Mouse (Mus musculus) liver, adult (tissue): ENCODE data around the gene Adprhl2.

Experiments used
- GATA4 ChIP-seq: IDR thresholded peaks from 2 replicates; pipeline ENCODE4 v1.6.1; 2014; ENCODE audit warnings: mild to moderate bottlenecking, low read length; ENCODE audit not compliant: insufficient replicate concordance

Adprhl2 gene

DNA sequence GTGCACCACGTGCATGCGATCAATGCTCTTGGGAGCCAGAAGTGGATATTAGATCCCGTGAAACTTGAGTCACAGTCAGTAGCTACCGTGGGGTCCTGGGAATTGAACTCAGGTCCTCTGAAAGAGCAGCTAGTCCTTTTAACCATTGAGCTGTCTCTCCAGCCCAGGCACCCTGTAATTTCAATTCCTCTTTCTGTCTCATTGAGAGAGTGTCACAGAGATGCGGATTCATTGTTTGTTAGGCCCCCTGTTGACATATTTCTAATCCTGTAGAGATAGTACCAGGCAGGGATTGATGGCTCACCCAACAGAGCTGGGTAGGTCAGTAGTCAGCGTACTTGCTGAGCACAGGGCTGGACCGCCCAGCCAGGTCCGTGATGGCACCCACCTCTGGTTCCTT lies 31.2 kb downstream of the Adprhl2 start:
- no peak for TF ChIP-seq GATA4

DNA sequence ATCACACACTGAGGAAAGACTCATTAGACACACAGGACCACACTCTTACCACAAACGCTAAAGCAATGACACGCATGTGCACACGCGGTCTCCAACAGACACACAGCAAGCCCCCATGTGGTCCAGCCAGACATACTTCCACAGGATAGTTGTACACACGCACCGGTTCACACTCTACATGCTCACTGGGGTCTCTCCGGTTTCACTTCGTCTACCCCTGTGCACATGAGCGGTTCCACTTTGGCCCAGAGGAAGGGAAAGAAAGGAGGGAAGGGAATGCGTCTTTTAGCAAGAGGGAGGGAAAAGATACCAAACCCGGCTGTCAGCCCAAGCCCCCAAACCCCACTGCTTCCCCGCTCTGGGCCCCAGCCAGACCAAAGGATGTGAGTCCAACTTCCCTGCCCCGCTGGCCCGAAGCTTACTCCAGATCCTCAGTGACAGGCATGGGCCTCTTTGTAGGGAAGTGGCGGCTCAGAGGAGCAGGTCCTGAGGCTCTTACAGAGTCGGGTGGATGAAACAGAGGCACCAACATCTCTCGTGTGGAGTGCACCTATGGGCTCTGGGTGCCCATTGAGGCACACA lies 33.3 kb downstream of the Adprhl2 start:
- TF ChIP-seq GATA4 = no peak

- no peak for TF ChIP-seq GATA4
Observed at GRCm38 (mm10) chr4:126287302-126287995, 34.1 kb downstream of the Adprhl2 start.

DNA sequence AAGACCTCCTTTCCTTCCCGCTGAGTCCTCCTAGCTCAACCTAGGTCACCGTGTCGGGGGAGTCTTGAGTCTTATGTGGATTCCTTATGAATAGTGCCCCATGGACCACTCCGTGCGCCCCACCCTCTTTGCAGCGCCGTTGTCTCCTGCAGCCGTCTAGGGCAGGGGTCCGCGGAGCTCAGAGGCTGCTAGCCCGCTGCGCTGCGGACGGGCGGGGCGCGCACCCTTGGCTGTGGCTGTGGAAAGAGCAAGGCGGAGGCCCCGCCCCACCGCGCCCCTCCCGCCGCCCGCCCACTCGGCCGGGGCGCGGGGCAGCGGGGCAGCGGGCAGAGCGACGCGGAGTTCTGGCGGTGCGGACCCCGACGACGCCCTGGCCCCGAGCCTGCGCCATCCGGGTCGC lies 35.0 kb downstream of the Adprhl2 start, which contains the start of gene Col8a2:
Gene Col8a2 (plus strand): TSS at position 302 of the 400 bp plus-strand sequence.
- TF ChIP-seq GATA4 = no peak

- no peak for TF ChIP-seq GATA4
Observed at GRCm38 (mm10) chr4:126283582-126283981, 37.9 kb downstream of the Adprhl2 start.

GRCm38 (mm10) chr4:126281706-126282105 lies 39.8 kb downstream of the Adprhl2 start:
- TF ChIP-seq GATA4 = no peak

DNA sequence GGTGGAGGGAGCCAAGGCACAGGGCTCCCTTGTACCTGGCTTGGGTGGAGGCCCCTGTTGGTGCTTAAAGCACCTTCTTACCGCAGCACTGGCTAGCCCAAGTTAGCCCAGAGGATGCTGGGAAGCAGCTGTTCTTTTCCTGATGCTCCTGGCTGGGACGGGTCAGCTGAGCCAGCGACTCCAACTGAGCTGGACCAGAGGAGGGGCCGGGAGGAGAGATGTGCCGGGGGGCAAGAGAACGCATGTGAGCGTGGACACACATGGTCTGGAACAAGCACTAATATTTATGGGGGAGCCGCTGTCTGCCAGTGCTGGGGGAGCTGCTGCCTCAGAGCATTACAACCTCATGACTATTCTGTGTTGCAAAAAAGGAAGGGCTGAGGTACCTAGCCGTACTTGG lies 42.5 kb downstream of the Adprhl2 start:
- TF ChIP-seq GATA4 = no peak

GRCm38 (mm10) chr4:126278565-126278915 lies 43.0 kb downstream of the Adprhl2 start:
- no peak for TF ChIP-seq GATA4

DNA sequence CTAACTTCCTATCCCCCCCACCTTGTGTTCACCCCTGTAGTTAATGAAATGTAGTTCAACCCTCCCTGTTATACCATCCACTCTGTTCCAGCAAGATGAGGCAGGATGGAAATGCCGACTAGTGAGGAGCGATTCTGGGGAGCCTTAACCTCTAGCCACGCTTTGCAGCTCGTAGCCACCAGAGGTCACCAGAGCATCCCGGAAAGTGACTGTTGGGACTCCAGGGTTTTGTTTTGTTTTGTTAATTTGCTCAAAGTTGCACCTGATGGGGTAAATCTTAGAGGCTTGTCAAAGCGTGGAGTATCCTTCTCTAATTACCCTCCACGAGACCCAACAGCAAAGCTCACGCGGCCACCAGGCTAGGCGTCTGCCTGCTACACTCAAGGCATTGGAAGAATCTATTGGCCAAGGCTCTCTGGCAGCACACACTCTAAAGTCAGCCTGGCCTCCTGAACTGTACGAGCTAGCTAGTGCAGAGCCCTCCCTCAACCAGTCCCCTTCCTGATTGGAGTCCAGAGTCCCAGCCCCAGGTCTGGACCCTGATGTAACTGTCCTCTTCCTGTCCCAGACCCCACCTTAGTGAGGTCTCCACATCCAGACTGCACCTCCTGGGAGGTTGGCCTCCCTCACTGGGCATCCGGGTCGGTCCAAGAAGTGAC lies 43.5 kb downstream of the Adprhl2 start:
- no peak for TF ChIP-seq GATA4

DNA sequence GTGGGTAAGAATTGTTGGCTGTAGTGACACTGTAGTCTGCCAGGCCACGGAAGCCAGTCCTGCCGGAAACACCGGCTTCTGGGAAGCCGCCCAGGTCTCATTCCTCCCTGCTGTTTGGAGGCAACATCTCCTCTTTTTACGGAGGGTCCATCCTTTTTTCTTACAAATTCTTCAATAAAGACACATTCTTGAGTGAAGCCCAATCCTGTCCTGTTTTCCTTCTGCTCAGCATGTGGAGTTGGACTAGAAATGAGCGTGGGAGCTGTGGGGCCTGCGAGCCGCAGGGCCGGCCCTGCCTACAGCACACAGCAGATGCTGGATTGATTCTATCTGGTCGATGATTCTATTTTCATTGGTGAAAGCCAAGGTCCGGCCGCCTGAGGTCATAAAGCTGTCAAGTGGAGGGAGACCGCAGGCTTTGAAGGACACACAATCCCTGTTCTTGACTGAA lies 45.8 kb downstream of the Adprhl2 start:
- TF ChIP-seq GATA4 = no peak

DNA sequence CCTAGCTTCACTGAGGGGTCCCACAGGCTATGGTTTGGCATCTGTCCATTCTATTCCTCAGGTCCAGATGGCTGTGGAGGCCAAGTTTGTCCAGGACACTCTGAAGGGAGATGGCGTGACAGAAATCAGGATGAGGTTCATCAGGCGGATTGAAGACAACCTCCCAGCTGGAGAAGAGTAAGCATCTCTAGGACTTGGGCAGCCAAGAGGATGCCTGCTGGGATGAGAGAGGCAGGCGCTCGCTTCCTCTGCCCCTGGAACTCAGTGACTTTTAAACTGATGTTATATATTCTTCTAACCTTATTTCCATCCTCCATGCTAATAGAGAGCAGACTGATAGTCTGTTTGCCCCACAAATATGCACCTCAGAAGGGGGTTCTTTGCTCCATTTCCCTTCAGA lies 46.4 kb downstream of the Adprhl2 start:
- TF ChIP-seq GATA4 = no peak

GRCm38 (mm10) chr4:126273753-126274152 lies 47.8 kb downstream of the Adprhl2 start:
- TF ChIP-seq GATA4 = no peak

GRCm38 (mm10) chr4:126269292-126269691 lies 52.2 kb downstream of the Adprhl2 start:
- no peak for TF ChIP-seq GATA4
